Mouse (Mus musculus) ES-E14 (cell line): Measurements from ENCODE around the gene Prn. TPM values are rescaled to one million over a fixed set of nuclear protein-coding genes. Genes with fewer than 3 reads are reported as not detected.
A peak's percentile ranks its signal among the peaks of the same experiment; 100 is the strongest.

Source experiments
- DNase-seq: peaks from one replicate; pipeline ENCODE4 v3.0.0-alpha.2; 2013; ENCODE audit warnings: low read depth, low spot score
- H3K27ac ChIP-seq: 2 replicates; pipeline ENCODE4 v1.5.1; 2012; ENCODE audit warnings: low read depth, mild to moderate bottlenecking, low read length, moderate library complexity, mixed read lengths; ENCODE audit not compliant: poor library complexity, insufficient read depth, severe bottlenecking
- H3K36me3 ChIP-seq: 2 replicates; pipeline ENCODE4 v1.6.1; 2012; ENCODE audit warnings: mild to moderate bottlenecking, low read length, moderate library complexity, mixed read lengths; ENCODE audit not compliant: control insufficient read depth, poor library complexity, insufficient read depth, severe bottlenecking
- H3K4me1 ChIP-seq, 2 experiments: fragments of 150-350 bp in 1 of 2; sonication (generic) in 1 of 2; 2 replicates each; pipeline ENCODE4 v1.6.1; 2012; ENCODE audit warnings: low read length in 2 of 2, mild to moderate bottlenecking in 1 of 2, mixed read lengths in 1 of 2; ENCODE audit not compliant: control insufficient read depth in 2 of 2, insufficient read depth in 2 of 2, poor library complexity in 1 of 2
- H3K4me3 ChIP-seq, 2 experiments: fragments of 150-350 bp in 1 of 2; sonication (generic) in 1 of 2; 2 replicates each; pipeline ENCODE4 v1.5.1; 2012; ENCODE audit warnings: low read length in 2 of 2, low read depth in 1 of 2, mild to moderate bottlenecking in 1 of 2, mixed read lengths in 1 of 2; ENCODE audit not compliant: insufficient read depth in 1 of 2, poor library complexity in 1 of 2, severe bottlenecking in 1 of 2
- H3K9ac ChIP-seq: 2 replicates; pipeline ENCODE4 v1.6.1; 2012; ENCODE audit warnings: low read depth, mild to moderate bottlenecking, low read length, mixed read lengths; ENCODE audit not compliant: poor library complexity, insufficient read depth, severe bottlenecking
- H3K9me3 ChIP-seq: fragments of 150-350 bp; sonication (generic); 2 replicates; pipeline ENCODE4 v1.6.1; 2012; ENCODE audit warnings: low read depth, mild to moderate bottlenecking, low read length; ENCODE audit not compliant: control insufficient read depth, insufficient read depth
- CHD2 ChIP-seq: IDR thresholded peaks from 2 replicates; pipeline ENCODE4 v1.6.1; 2014; ENCODE audit warnings: mild to moderate bottlenecking, low read depth, low read length, inconsistent platforms
- HCFC1 ChIP-seq: IDR thresholded peaks from 2 replicates; pipeline ENCODE4 v1.6.1; 2012; ENCODE audit warnings: low read length, inconsistent platforms, borderline replicate concordance; ENCODE audit not compliant: insufficient read depth
- MAFK ChIP-seq: IDR thresholded peaks from 2 replicates; pipeline ENCODE4 v1.6.1; 2014; ENCODE audit warnings: mild to moderate bottlenecking, low read depth, low read length, inconsistent platforms; ENCODE audit not compliant: insufficient read depth
- ZC3H11A ChIP-seq: IDR thresholded peaks from 2 replicates; pipeline ENCODE4 v1.6.1; 2012; ENCODE audit warnings: low read depth, mild to moderate bottlenecking, inconsistent platforms, low read length, borderline replicate concordance
- ZNF384 ChIP-seq: IDR thresholded peaks from 2 replicates; pipeline ENCODE4 v1.6.1; 2012; ENCODE audit warnings: low read depth, low read length, inconsistent platforms
- in situ Hi-C, 2 experiments: fragments of 600-800 bp; cut with MboI; formaldehyde crosslinking; loops; one replicate each; pipeline ENCODE4 v1.15.1; 2025; ENCODE audit warnings: low sequenced_read_pairs in 2 of 2, inconsistent platforms in 1 of 2; ENCODE audit not compliant: unreplicated experiment in 2 of 2
- total RNA-seq: library from RNA; depleted of rRNA; stranded (reverse); fragments of 300-350 nt; gene quantifications from 2 replicates; pipeline ENCODE4 v1.2.3, GENCODE M21; 2012

Prn gene
- total RNA-seq, 1 experiment: not detected

DNA sequence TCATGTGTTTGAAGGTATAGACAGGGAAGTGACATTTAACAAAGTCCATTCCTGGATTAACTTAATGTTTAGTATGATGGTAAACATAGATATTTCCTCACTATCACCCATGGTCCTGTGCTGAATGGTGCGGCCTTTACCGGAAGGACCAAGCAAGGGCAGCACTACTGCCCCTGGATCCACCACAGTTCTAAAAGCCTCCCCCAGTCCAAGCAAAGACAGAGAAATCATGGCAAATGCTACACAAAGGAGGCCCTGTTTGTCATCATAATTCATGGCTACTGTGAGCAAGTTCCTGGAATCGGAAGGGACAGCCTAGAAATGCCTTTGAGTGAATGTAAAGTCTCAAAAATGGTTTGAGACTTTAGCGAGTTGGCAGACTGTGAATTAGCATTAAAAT, 13.7 kb upstream of the Prn start:
- no peak for TF ChIP-seq MAFK
- TF ChIP-seq ZNF384: no peak
- TF ChIP-seq ZC3H11A: no peak
- no peak for TF ChIP-seq CHD2
- no peak for TF ChIP-seq HCFC1
- no peak overlapping the region for H3K9ac ChIP-seq
- no peaks in the 10 kb centered on the region for H3K4me1 ChIP-seq
- H3K4me3 ChIP-seq: no peak overlapping the region
- no peak for DNase-seq
- H3K9me3 ChIP-seq: no peaks in the 10 kb centered on the region
- no peak overlapping the region for H3K27ac ChIP-seq
- H3K36me3 ChIP-seq: no peaks in the 10 kb centered on the region
- in situ Hi-C loops: no loop called here

DNA sequence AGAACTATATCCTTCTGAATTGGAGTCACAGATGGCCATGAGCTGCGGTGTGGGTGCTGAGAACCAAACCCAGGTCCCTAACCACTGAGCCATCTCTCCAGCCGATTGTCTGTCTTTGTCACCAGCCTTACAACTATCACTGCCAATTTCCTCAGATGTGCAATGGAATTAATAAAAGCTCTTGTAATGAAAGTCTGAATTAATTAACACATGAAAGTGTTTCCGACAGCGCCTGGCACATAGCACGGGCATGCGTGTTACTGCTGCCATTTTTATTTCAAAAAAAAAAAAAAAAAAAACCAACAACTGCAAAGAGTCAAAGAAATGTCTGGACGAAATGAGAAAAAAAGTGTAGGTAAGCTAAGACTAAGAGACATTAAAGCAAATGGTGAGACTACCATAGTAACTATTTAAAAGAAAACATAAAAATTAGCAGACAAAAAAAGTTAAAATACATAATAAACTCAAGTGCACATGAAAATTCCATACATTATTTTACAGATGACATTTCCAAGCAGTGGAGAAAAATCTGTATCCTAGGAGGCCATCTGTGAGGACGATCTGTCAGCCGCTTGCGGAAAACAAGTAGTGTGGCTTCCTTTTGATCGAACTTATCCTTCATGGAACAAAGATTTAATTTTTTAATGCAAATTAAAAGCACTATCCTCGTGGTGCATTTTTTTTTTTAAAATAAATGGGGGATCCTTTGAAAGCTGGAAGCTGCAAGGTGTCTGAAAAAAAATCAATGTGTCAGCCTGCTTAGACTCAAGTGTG, 12.2 kb upstream of the Prn start:
- no peaks in the 10 kb centered on the region for H3K36me3 ChIP-seq
- H3K4me3 ChIP-seq: no peak overlapping the region
- no peak overlapping the region for H3K9ac ChIP-seq
- DNase-seq: no peak
- H3K4me1 ChIP-seq: no peaks in the 10 kb centered on the region
- 0 out of 2 replicates have a peak overlapping the region, but pooled peaks have one; percentile 19 for H3K27ac ChIP-seq
- in situ Hi-C loops: no loop called here
- no peaks in the 10 kb centered on the region for H3K9me3 ChIP-seq
- TF ChIP-seq ZC3H11A (no peak), HCFC1 (no peak), CHD2 (no peak), ZNF384 (0 out of 2 replicates have a peak, but pooled peaks have one; percentile 5), MAFK (no peak)

DNA sequence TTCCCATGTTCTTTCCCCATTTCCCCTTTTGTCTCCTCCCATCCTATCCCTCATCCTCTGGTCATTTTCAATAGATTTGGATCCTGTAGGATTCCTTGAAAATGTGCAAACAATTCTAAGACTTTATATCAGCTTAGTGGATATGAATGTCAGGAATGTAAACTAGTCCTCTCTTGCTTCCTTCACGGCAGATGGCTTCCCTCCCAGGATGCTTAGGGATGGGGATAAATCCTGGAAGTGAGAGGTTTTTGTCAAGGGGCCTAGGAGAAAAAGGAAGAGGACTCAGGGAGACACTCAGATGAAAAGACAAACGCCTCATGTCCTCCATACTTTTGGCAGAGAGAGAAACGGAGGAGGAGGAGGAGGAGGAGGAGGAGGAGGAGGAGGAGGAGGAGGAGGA, 7.3 kb upstream of the Prn start:
- H3K9me3 ChIP-seq: no peaks in the 10 kb centered on the region
- H3K36me3 ChIP-seq: no peaks in the 10 kb centered on the region
- no peak overlapping the region for H3K4me3 ChIP-seq
- TF ChIP-seq ZNF384: no peak
- TF ChIP-seq CHD2: no peak
- TF ChIP-seq MAFK: no peak
- TF ChIP-seq HCFC1: no peak
- TF ChIP-seq ZC3H11A: no peak
- peaks cover 0 to 3% of the 10 kb centered on the region in 2 experiments; a peak in 1 of 4 replicates for H3K4me1 ChIP-seq
- in situ Hi-C loops: no loop called here
- no peak overlapping the region for H3K9ac ChIP-seq
- DNase-seq: no peak
- no peak overlapping the region for H3K27ac ChIP-seq

DNA sequence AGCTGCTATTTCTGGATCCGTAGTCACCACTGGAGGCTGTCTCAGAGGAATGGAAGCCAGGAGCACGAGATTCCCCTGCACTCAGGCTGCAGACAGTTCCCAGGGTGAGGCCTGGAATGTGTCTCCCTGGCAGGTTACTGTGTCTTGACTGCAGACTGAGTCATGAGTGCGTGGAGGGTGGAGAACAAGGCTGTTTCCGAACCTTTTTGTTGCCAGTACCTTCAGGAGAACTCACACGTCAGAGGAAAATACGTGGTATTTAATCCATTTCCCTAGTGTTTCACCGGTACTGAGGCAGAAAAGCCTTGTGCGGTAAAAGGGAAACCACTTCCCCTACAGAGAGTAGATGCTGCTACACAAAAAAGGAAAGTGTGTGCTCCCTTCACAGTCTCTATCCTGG, 6.9 kb upstream of the Prn start:
- in situ Hi-C loops: no loop called here
- no peak for DNase-seq
- Histone ChIP-seq H3K36me3 (no peaks in the 10 kb centered on the region), H3K9me3 (no peaks in the 10 kb centered on the region), H3K27ac (no peak overlapping the region), H3K9ac (no peak overlapping the region), H3K4me1 (peaks cover 0 to 3% of the 10 kb centered on the region in 2 experiments; a peak in 1 of 4 replicates), H3K4me3 (no peak overlapping the region)
- no peak for TF ChIP-seq HCFC1
- TF ChIP-seq ZC3H11A: no peak
- no peak for TF ChIP-seq ZNF384
- TF ChIP-seq MAFK: no peak
- TF ChIP-seq CHD2: no peak

DNA sequence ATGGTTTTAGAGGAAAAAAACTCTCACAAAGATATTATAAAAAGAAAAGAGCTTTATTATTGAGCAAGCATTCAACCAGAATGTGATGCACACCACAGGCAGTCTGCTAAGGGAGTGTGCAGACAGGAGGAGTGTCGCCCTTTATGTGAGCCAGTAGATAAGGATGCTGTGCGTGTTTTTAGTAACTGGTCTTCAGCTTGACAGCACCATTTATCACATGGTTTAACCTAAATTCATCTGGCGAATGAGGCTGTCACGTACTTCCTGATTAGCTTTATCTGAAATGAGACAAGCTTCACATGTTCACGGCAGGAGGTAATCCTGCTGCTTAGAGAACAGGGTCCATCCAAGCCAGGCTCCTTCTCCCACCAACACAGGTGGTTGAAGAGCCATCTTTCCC, 4.7 kb upstream of the Prn start:
- TF ChIP-seq CHD2 (no peak), ZNF384 (no peak), ZC3H11A (no peak), HCFC1 (no peak), MAFK (no peak)
- no peaks in the 10 kb centered on the region for H3K36me3 ChIP-seq
- no peak for DNase-seq
- no peak overlapping the region for H3K27ac ChIP-seq
- no peak overlapping the region for H3K9ac ChIP-seq
- peaks cover 3 to 4% of the 10 kb centered on the region in 2 experiments; a peak in 2 of 4 replicates for H3K4me1 ChIP-seq
- H3K4me3 ChIP-seq: no peak overlapping the region
- H3K9me3 ChIP-seq: no peaks in the 10 kb centered on the region
- in situ Hi-C loops: no loop called here
